In genomic region chr4:133213268-133213590, GRCm38 (mm10) we compare ENCODE assay signal across 8 mouse cellular contexts. TPM values are rescaled to one million over a fixed set of nuclear protein-coding genes. Genes with fewer than 3 reads are reported as not detected.
DNase-seq lines count a peak whose midpoint lies in the region; ATAC-seq and TF ChIP-seq lines count a peak whose summit lies in the region.

No protein-coding gene starts in this region.

- 8% methylated on average over 8 of the region's 9 CpGs for WGBS in heart, postnatal 0 days
- 1% methylated on average over 9 of the region's 9 CpGs for WGBS in intestine, embryonic 14.5 days
- WGBS in lung, postnatal 0 days: 5% methylated on average over 9 of the region's 9 CpGs

- peaks cover 8% of the 10 kb centered on the region; the same call in 1 of the 2 replicates for H3K4me1 ChIP-seq in heart, postnatal 0 days (ENCODE audit: control insufficient read depth, insufficient read depth)
- peaks cover 11% of the 10 kb centered on the region for H3K4me1 ChIP-seq in intestine, embryonic 14.5 days (replicated peaks; ENCODE audit: control insufficient read depth, insufficient read depth, low read length)
- H3K4me1 ChIP-seq in lung, postnatal 0 days (ENCODE audit: insufficient read depth, low read depth, low read length): 0 out of 2 replicates have a peak, but pooled peaks cover 4% of the 10 kb centered on the region

- no peak for TF ChIP-seq EP300 in heart, postnatal 0 days (IDR thresholded peaks at IDR 0.05; ENCODE audit: low read depth)
- no peak for TF ChIP-seq EP300 in lung, postnatal 0 days (IDR thresholded peaks at IDR 0.05)

- no peak overlapping the region for H3K9ac ChIP-seq in heart, postnatal 0 days (replicated peaks; ENCODE audit: low read depth, low read length)
- H3K9ac ChIP-seq in intestine, embryonic 14.5 days (ENCODE audit: low read length): no peak overlapping the region
- no peak overlapping the region for H3K9ac ChIP-seq in lung, postnatal 0 days (replicated peaks; ENCODE audit: low read depth)

- DNase-seq in heart, postnatal 0 days (ENCODE audit: low spot score): no peak
- DNase-seq in heart, postnatal 36 days: no peak
- DNase-seq in cerebellum, adult 9-11 months: peak; percentile 68
- DNase-seq in intestine, embryonic 14.5 days (ENCODE audit: low spot score): no peak
- DNase-seq in lung, postnatal 0 days (ENCODE audit: low spot score): peak; percentile 70
- no peak for DNase-seq in adrenal gland, adult 8-10 months

- no peak overlapping the region; the same call in 1 of the 2 replicates for H3K4me3 ChIP-seq in heart, postnatal 0 days (ENCODE audit: low read depth, low read length)
- H3K4me3 ChIP-seq in intestine, embryonic 14.5 days (ENCODE audit: low read depth, low read length): peak overlapping the region; percentile 52
- no peak overlapping the region for H3K4me3 ChIP-seq in lung, postnatal 0 days (ENCODE audit: low read depth, low read length)

- peak overlapping the region; percentile 97; the same call in 1 of the 2 replicates for H3K4me2 ChIP-seq in heart, postnatal 0 days (ENCODE audit: low read depth, low read length)
- H3K4me2 ChIP-seq in intestine, embryonic 14.5 days (ENCODE audit: low read length): peak overlapping the region; percentile 90
- peak overlapping the region; percentile 99 for H3K4me2 ChIP-seq in lung, postnatal 0 days (replicated peaks; ENCODE audit: low read depth, low read length)

- intact Hi-C loops in heart, postnatal 36 days (cut with DNase I): loop anchor here (2.0 kb wide), 1 partner anchor 204 kb away; no protein-coding TSS in a partner anchor

- TF ChIP-seq CTCF in heart, postnatal 0 days (IDR thresholded peaks at IDR 0.05; ENCODE audit: low read depth): no peak
- TF ChIP-seq CTCF in lung, postnatal 0 days (IDR thresholded peaks at IDR 0.05): peak; percentile 36

- H3K27me3 ChIP-seq in heart, postnatal 0 days (ENCODE audit: control insufficient read depth, insufficient read depth, low read length): peaks cover 29% of the 10 kb centered on the region
- H3K27me3 ChIP-seq in intestine, embryonic 14.5 days (replicated peaks; ENCODE audit: control insufficient read depth, insufficient read depth, low read length): peaks cover 24% of the 10 kb centered on the region
- H3K27me3 ChIP-seq in lung, postnatal 0 days (replicated peaks; ENCODE audit: insufficient read depth, low read length): 0 out of 2 replicates have a peak, but pooled peaks cover 3% of the 10 kb centered on the region

- H3K9me3 ChIP-seq in heart, postnatal 0 days (replicated peaks; ENCODE audit: control insufficient read depth, low read length): no peaks in the 10 kb centered on the region
- no peaks in the 10 kb centered on the region for H3K9me3 ChIP-seq in intestine, embryonic 14.5 days (ENCODE audit: control insufficient read depth, low read length)
- no peaks in the 10 kb centered on the region for H3K9me3 ChIP-seq in lung, postnatal 0 days (ENCODE audit: low read length)

- H3K36me3 ChIP-seq in heart, postnatal 0 days (replicated peaks; ENCODE audit: control insufficient read depth, insufficient read depth, low read length): no peaks in the 10 kb centered on the region
- no peaks in the 10 kb centered on the region for H3K36me3 ChIP-seq in intestine, embryonic 14.5 days (ENCODE audit: control insufficient read depth, insufficient read depth, low read length)
- H3K36me3 ChIP-seq in lung, postnatal 0 days (ENCODE audit: insufficient read depth, low read length): no peaks in the 10 kb centered on the region

- H3K27ac ChIP-seq in heart, postnatal 0 days (ENCODE audit: low read depth): no peak overlapping the region
- no peak overlapping the region for H3K27ac ChIP-seq in intestine, embryonic 14.5 days (ENCODE audit: low read depth)
- H3K27ac ChIP-seq in lung, postnatal 0 days (ENCODE audit: low read length): no peak overlapping the region

- ATAC-seq in heart, postnatal 0 days (ENCODE audit: insufficient read depth, low read depth): 0 out of 2 replicates have a peak, but pooled peaks have one; percentile 19
- 0 out of 2 replicates have a peak, but pooled peaks have one; percentile 12 for ATAC-seq in intestine, embryonic 14.5 days (replicated peaks; ENCODE audit: low FRiP score, low TSS enrichment, low read depth)
- ATAC-seq in lung, postnatal 0 days: peak; percentile 53
- ATAC-seq in activated CD4-positive, CD25-positive, alpha-beta regulatory T cell, adult 4 months: no peak
- ATAC-seq in monocyte, adult 5-6 weeks (replicated peaks; ENCODE audit: insufficient number of reproducible peaks, low FRiP score, low TSS enrichment, poor library complexity, severe bottlenecking): no peak

RNA-seq across cellular contexts. Expression of gene Gpr3, which starts 0.9 kb away (rescaled TPM):
- not detected in 2 replicates for total RNA-seq in heart, postnatal 0 days (2014; rRNA removed; ENCODE audit: low replicate concordance)
- polyA plus RNA-seq in heart, postnatal 0 days (2015; fragmentation: Nextera tagmentation; extraction: Ambion mirVana): 0.15 and 0.21 TPM in 2 replicates
- total RNA-seq in heart, postnatal 36 days (2021): under 1 TPM in 1 of 2 experiments, not detected in 1; 0.16 TPM
- not detected in 2 replicates for polyA plus RNA-seq in intestine, embryonic 14.5 days (2014; fragmentation: Nextera tagmentation; extraction: Ambion mirVana)
- not detected in 2 replicates for polyA plus RNA-seq in lung, postnatal 0 days (2015; fragmentation: Nextera tagmentation; extraction: Ambion mirVana)
- not detected for polyA plus RNA-seq in activated CD4-positive, CD25-positive, alpha-beta regulatory T cell, adult 4 months (2017; shearing (Covaris generic))
- total RNA-seq in monocyte, adult 5-6 weeks (2017): not detected in 3 replicates
- under 1 TPM in 1 of 4 experiments, not detected in 3; 0.66 TPM for total RNA-seq in adrenal gland, adult 8-10 months (2022)

RNA-seq across cellular contexts. Expression of gene Cd164l2, which starts 1.3 kb away (rescaled TPM):
- not detected in 2 replicates for total RNA-seq in heart, postnatal 0 days (2014; rRNA removed; ENCODE audit: low replicate concordance)
- 0.23 and 0.33 TPM in 2 replicates for polyA plus RNA-seq in heart, postnatal 0 days (2015; fragmentation: Nextera tagmentation; extraction: Ambion mirVana)
- under 1 TPM in 1 of 2 experiments, not detected in 1; 0.51 TPM for total RNA-seq in heart, postnatal 36 days (2021)
- polyA plus RNA-seq in intestine, embryonic 14.5 days (2014; fragmentation: Nextera tagmentation; extraction: Ambion mirVana): 1.9 and 2.5 TPM in 2 replicates
- 8.7 and 10.3 TPM in 2 replicates for polyA plus RNA-seq in lung, postnatal 0 days (2015; fragmentation: Nextera tagmentation; extraction: Ambion mirVana)
- not detected for polyA plus RNA-seq in activated CD4-positive, CD25-positive, alpha-beta regulatory T cell, adult 4 months (2017; shearing (Covaris generic))
- not detected in 3 replicates for total RNA-seq in monocyte, adult 5-6 weeks (2017)
- total RNA-seq in adrenal gland, adult 8-10 months (2022): 1 to 10 TPM in 2 of 4 experiments, under 1 TPM in 2; 0.86 to 1.8 (median 1.4) TPM

RNA-seq across cellular contexts. Expression of gene Map3k6, which starts 27.4 kb away (rescaled TPM):
- 13.8 and 14.8 TPM in 2 replicates for total RNA-seq in heart, postnatal 0 days (2014; rRNA removed; ENCODE audit: low replicate concordance)
- polyA plus RNA-seq in heart, postnatal 0 days (2015; fragmentation: Nextera tagmentation; extraction: Ambion mirVana): 2.7 and 2.8 TPM in 2 replicates
- total RNA-seq in heart, postnatal 36 days (2021): 10 to 100 TPM; 15.5 to 20.1 TPM
- 2.8 and 3.2 TPM in 2 replicates for polyA plus RNA-seq in intestine, embryonic 14.5 days (2014; fragmentation: Nextera tagmentation; extraction: Ambion mirVana)
- polyA plus RNA-seq in lung, postnatal 0 days (2015; fragmentation: Nextera tagmentation; extraction: Ambion mirVana): 7.8 and 18.7 TPM in 2 replicates
- under 1 TPM in 1 of 2 experiments, not detected in 1; 0.42 TPM for polyA plus RNA-seq in activated CD4-positive, CD25-positive, alpha-beta regulatory T cell, adult 4 months (2017; shearing (Covaris generic))
- total RNA-seq in monocyte, adult 5-6 weeks (2017): 0.87 to 12.3 TPM (median 3.8 TPM) in 3 replicates
- 10 to 100 TPM; 17.3 to 27.7 (median 19.2) TPM for total RNA-seq in adrenal gland, adult 8-10 months (2022)

RNA-seq across cellular contexts. Expression of gene Sytl1, which starts 49.7 kb away (rescaled TPM):
- total RNA-seq in heart, postnatal 0 days (2014; rRNA removed; ENCODE audit: low replicate concordance): 3.6 and 3.7 TPM in 2 replicates
- 0.79 and 0.84 TPM in 2 replicates for polyA plus RNA-seq in heart, postnatal 0 days (2015; fragmentation: Nextera tagmentation; extraction: Ambion mirVana)
- total RNA-seq in heart, postnatal 36 days (2021): 1 to 10 TPM in 1 of 2 experiments, under 1 TPM in 1; 0.50 to 1.5 TPM
- 1.5 and 2.2 TPM in 2 replicates for polyA plus RNA-seq in intestine, embryonic 14.5 days (2014; fragmentation: Nextera tagmentation; extraction: Ambion mirVana)
- polyA plus RNA-seq in lung, postnatal 0 days (2015; fragmentation: Nextera tagmentation; extraction: Ambion mirVana): 3.1 and 3.3 TPM in 2 replicates
- polyA plus RNA-seq in activated CD4-positive, CD25-positive, alpha-beta regulatory T cell, adult 4 months (2017; shearing (Covaris generic)): 10 to 100 TPM; 29.6 to 45.6 TPM
- 1.4 to 7.1 TPM (median 4.4 TPM) in 3 replicates for total RNA-seq in monocyte, adult 5-6 weeks (2017)
- total RNA-seq in adrenal gland, adult 8-10 months (2022): 1 to 10 TPM in 3 of 4 experiments, under 1 TPM in 1; 0.92 to 2.0 (median 1.1) TPM

Comparison
In these comparisons a context has a peak if more than half of its experiments do, and no peak if none do; other contexts are left out.
1. ATAC-seq: peak in heart, postnatal 0 days (single experiment), intestine, embryonic 14.5 days (single experiment) and lung, postnatal 0 days (single experiment); none in activated CD4-positive, CD25-positive, alpha-beta regulatory T cell, adult 4 months (single experiment) and monocyte, adult 5-6 weeks (single experiment).
2. DNase-seq: peak in cerebellum, adult 9-11 months (single experiment) and lung, postnatal 0 days (single experiment); none in heart, postnatal 0 days (single experiment), heart, postnatal 36 days (0 of 2), intestine, embryonic 14.5 days (single experiment) and adrenal gland, adult 8-10 months (single experiment).
3. Peak in every context shown above with its lines, with median percentiles within 50 percentile points of each other: H3K4me2 ChIP-seq.